Mouse (Mus musculus): ENCODE measurements at regions not wholly inside any gene's neighbourhood (a gene's known extent, or its start where the extent isn't known, plus 50 kb on each side); places are given as distances from the start of the nearest gene placed in this dataset.

GRCm38 (mm10) chr12:96167551-96167950 is 475.5 kb downstream of the Flrt2 start:
- CTCF ChIA-PET, result no interaction called here
- POLR2A ChIA-PET, result no interaction called here

GRCm38 (mm10) chr12:96198928-96199327 is 506.9 kb downstream of the Flrt2 start:
- POLR2A ChIA-PET, result no interaction called here
- CTCF ChIA-PET, result no interaction called here

- CTCF ChIA-PET, result no interaction called here
- POLR2A ChIA-PET, result no interaction called here
Measured at GRCm38 (mm10) chr12:96201855-96202254, 509.8 kb downstream of the Flrt2 start.

GRCm38 (mm10) chr12:96226446-96226845 is 534.4 kb downstream of the Flrt2 start:
- ChIA-PET CTCF (no interaction called here), POLR2A (no interaction called here)

- CTCF ChIA-PET, result no interaction called here
- POLR2A ChIA-PET, result no interaction called here
Measured at GRCm38 (mm10) chr12:96228714-96229113, 536.7 kb downstream of the Flrt2 start.

- POLR2A ChIA-PET, result no interaction called here
- CTCF ChIA-PET, result no interaction called here
Measured at GRCm38 (mm10) chr12:96235510-96235909, 543.5 kb downstream of the Flrt2 start.

GRCm38 (mm10) chr12:96235996-96236525 is 544.0 kb downstream of the Flrt2 start:
- ChIA-PET POLR2A (no interaction called here), CTCF (no interaction called here)

GRCm38 (mm10) chr12:96239642-96240041 is 547.6 kb downstream of the Flrt2 start:
- POLR2A ChIA-PET, result no interaction called here
- CTCF ChIA-PET, result no interaction called here

- POLR2A ChIA-PET, result no interaction called here
- CTCF ChIA-PET, result no interaction called here
Measured at GRCm38 (mm10) chr12:96261978-96262377, 570.0 kb downstream of the Flrt2 start.

- CTCF ChIA-PET, result no interaction called here
- POLR2A ChIA-PET, result no interaction called here
Measured at GRCm38 (mm10) chr12:96275894-96276293, 583.9 kb downstream of the Flrt2 start.

GRCm38 (mm10) chr12:96311137-96311536 is 619.1 kb downstream of the Flrt2 start:
- CTCF ChIA-PET, result no interaction called here
- POLR2A ChIA-PET, result no interaction called here

- ChIA-PET CTCF (no interaction called here), POLR2A (no interaction called here)
Measured at GRCm38 (mm10) chr12:96323061-96323786, 631.2 kb downstream of the Flrt2 start.

GRCm38 (mm10) chr12:96351143-96351542 is 659.1 kb downstream of the Flrt2 start:
- ChIA-PET CTCF (no interaction called here), POLR2A (no interaction called here)

GRCm38 (mm10) chr12:96378924-96379323 is 686.9 kb downstream of the Flrt2 start:
- POLR2A ChIA-PET, result interaction anchor here in 2 of 4 experiments (0.7 kb wide), 2 partner anchors 35 to 209 kb away, joined by 3 read pairs; no protein-coding TSS in a partner anchor
- CTCF ChIA-PET, result interaction anchor here in 1 of 4 experiments (0.6 kb wide), 1 partner anchor 232 kb away, joined by 4 read pairs; no protein-coding TSS in a partner anchor

- CTCF ChIA-PET, result no interaction called here
- POLR2A ChIA-PET, result no interaction called here
Measured at GRCm38 (mm10) chr12:96419104-96419503, 727.1 kb downstream of the Flrt2 start.

- ChIA-PET POLR2A (no interaction called here), CTCF (no interaction called here)
Measured at GRCm38 (mm10) chr12:96419567-96419966, 727.5 kb downstream of the Flrt2 start.

- POLR2A ChIA-PET, result no interaction called here
- CTCF ChIA-PET, result no interaction called here
Measured at GRCm38 (mm10) chr12:96427589-96427988, 735.6 kb downstream of the Flrt2 start.

GRCm38 (mm10) chr12:96442546-96442945 is 750.5 kb downstream of the Flrt2 start:
- POLR2A ChIA-PET, result no interaction called here
- CTCF ChIA-PET, result no interaction called here

- ChIA-PET CTCF (no interaction called here), POLR2A (no interaction called here)
Measured at GRCm38 (mm10) chr12:96453374-96453773, 761.3 kb downstream of the Flrt2 start.

GRCm38 (mm10) chr12:96476344-96476743 is 784.3 kb downstream of the Flrt2 start:
- CTCF ChIA-PET, result no interaction called here
- POLR2A ChIA-PET, result no interaction called here

- ChIA-PET POLR2A (no interaction called here), CTCF (no interaction called here)
Measured at GRCm38 (mm10) chr12:96488448-96488960, 796.5 kb downstream of the Flrt2 start.

- ChIA-PET CTCF (no interaction called here), POLR2A (no interaction called here)
Measured at GRCm38 (mm10) chr12:96509658-96510057, 817.6 kb downstream of the Flrt2 start.
